Mouse (Mus musculus) MEL (cell line): ENCODE results near the gene Tox3. TPM values are rescaled to one million over a fixed set of nuclear protein-coding genes. Genes with fewer than 3 reads are reported as not detected.

ENCODE experiments used
- DNase-seq: peaks from one replicate; pipeline ENCODE4 v3.0.0; 2011; ENCODE audit warnings: low read depth, low spot score
- H3K27ac ChIP-seq: 2 replicates; pipeline ENCODE4 v1.5.1; 2012; ENCODE audit warnings: low read depth, mild to moderate bottlenecking, control low read depth, low read length, moderate library complexity; ENCODE audit not compliant: control insufficient read depth
- H3K27me3 ChIP-seq, 2 experiments: fragments of 150-350 bp in 1 of 2; sonication (generic) in 1 of 2; 2 replicates each; pipeline ENCODE4 v1.6.1; 2012; ENCODE audit warnings: low read length in 2 of 2, mild to moderate bottlenecking in 2 of 2, improper control_type of control experiment in 1 of 2, moderate library complexity in 1 of 2; ENCODE audit not compliant: insufficient read depth in 2 of 2, control insufficient read depth in 1 of 2
- H3K36me3 ChIP-seq, 2 experiments: 2 replicates each; pipeline ENCODE4 v1.6.1; 2012 to 2014; ENCODE audit warnings: low read length in 2 of 2, improper control_type of control experiment in 1 of 2, inconsistent platforms in 1 of 2, mild to moderate bottlenecking in 1 of 2; ENCODE audit not compliant: insufficient read depth in 2 of 2, control insufficient read depth in 1 of 2
- H3K4me1 ChIP-seq, 2 experiments: fragments of 150-350 bp in 1 of 2; sonication (generic) in 1 of 2; 2 replicates each; pipeline ENCODE4 v1.6.1; 2012; ENCODE audit warnings: low read length in 2 of 2, improper control_type of control experiment in 1 of 2, mild to moderate bottlenecking in 1 of 2; ENCODE audit not compliant: insufficient read depth in 2 of 2, control insufficient read depth in 1 of 2
- H3K4me3 ChIP-seq, 2 experiments: fragments of 150-350 bp in 1 of 2; sonication (generic) in 1 of 2; 2 replicates each; pipeline ENCODE4 v1.5.1; 2012; ENCODE audit warnings: low read depth in 2 of 2, low read length in 2 of 2, mild to moderate bottlenecking in 2 of 2, moderate library complexity in 2 of 2, control low read depth in 1 of 2, improper control_type of control experiment in 1 of 2; ENCODE audit not compliant: control insufficient read depth in 1 of 2, insufficient read depth in 1 of 2
- H3K79me2 ChIP-seq: 2 replicates; pipeline ENCODE4 v1.6.1; 2012; ENCODE audit warnings: mild to moderate bottlenecking, low read length, moderate library complexity; ENCODE audit not compliant: control insufficient read depth, poor library complexity, insufficient read depth
- H3K9ac ChIP-seq: 2 replicates; pipeline ENCODE4 v1.6.1; 2012; ENCODE audit warnings: low read depth, mild to moderate bottlenecking, control low read depth, low read length, moderate library complexity; ENCODE audit not compliant: control insufficient read depth, poor library complexity, severe bottlenecking
- H3K9me3 ChIP-seq: fragments of 150-350 bp; sonication (generic); replicated peaks from 2 replicates; pipeline ENCODE4 v1.6.1; 2012; ENCODE audit warnings: mild to moderate bottlenecking, low read length, improper control_type of control experiment, moderate library complexity; ENCODE audit not compliant: insufficient read depth
- CHD1 ChIP-seq: IDR thresholded peaks from 2 replicates; pipeline ENCODE4 v1.6.1; 2012; ENCODE audit warnings: low read depth, mild to moderate bottlenecking, inconsistent platforms, low read length, improper control_type of control experiment
- CHD2 ChIP-seq: IDR thresholded peaks from 2 replicates; pipeline ENCODE4 v1.6.1; 2011; ENCODE audit warnings: low read length, improper control_type of control experiment
- CTCF ChIP-seq, 3 experiments: IDR thresholded peaks in 2 of 3; conservative IDR thresholded peaks in 1 of 3; 2 replicates each; pipeline ENCODE4 v1.5.1; 2011 to 2012; ENCODE audit warnings: low read length in 3 of 3, low read depth in 2 of 3, mild to moderate bottlenecking in 2 of 3, improper control_type of control experiment in 1 of 3, inconsistent platforms in 1 of 3, mixed read lengths in 1 of 3, moderate library complexity in 1 of 3; ENCODE audit not compliant: control insufficient read depth in 1 of 3, insufficient read depth in 1 of 3, poor library complexity in 1 of 3, severe bottlenecking in 1 of 3
- GATA1 ChIP-seq: IDR thresholded peaks from 2 replicates; pipeline ENCODE4 v1.6.1; 2011; ENCODE audit warnings: low read depth, low read length, improper control_type of control experiment
- HCFC1 ChIP-seq: IDR thresholded peaks from 2 replicates; pipeline ENCODE4 v1.6.1; 2012; ENCODE audit warnings: low read depth, mild to moderate bottlenecking, inconsistent platforms, low read length, improper control_type of control experiment, moderate library complexity
- JUND ChIP-seq: IDR thresholded peaks from 2 replicates; pipeline ENCODE4 v1.6.1; 2011; ENCODE audit warnings: low read depth, mild to moderate bottlenecking, improper control_type of control experiment, low read length
- MAZ ChIP-seq: IDR thresholded peaks from 2 replicates; pipeline ENCODE4 v1.6.1; 2012; ENCODE audit warnings: low read depth, mild to moderate bottlenecking, inconsistent platforms, low read length, improper control_type of control experiment
- MEF2A ChIP-seq: IDR thresholded peaks from 2 replicates; pipeline ENCODE4 v1.6.1; 2014; ENCODE audit warnings: low read depth, mild to moderate bottlenecking, inconsistent platforms, low read length, improper control_type of control experiment; ENCODE audit not compliant: poor library complexity, insufficient replicate concordance, severe bottlenecking; ENCODE audit errors: extremely low read depth
- MXI1 ChIP-seq: IDR thresholded peaks from 2 replicates; pipeline ENCODE4 v1.6.1; 2011; ENCODE audit warnings: mild to moderate bottlenecking, low read depth, low read length, improper control_type of control experiment
- MYC ChIP-seq: IDR thresholded peaks from 2 replicates; pipeline ENCODE4 v1.6.1; 2011; ENCODE audit warnings: low read depth, mild to moderate bottlenecking, low read length, improper control_type of control experiment, moderate library complexity
- NRF1 ChIP-seq: IDR thresholded peaks from 2 replicates; pipeline ENCODE4 v1.6.1; 2014; ENCODE audit warnings: low read depth, mild to moderate bottlenecking, inconsistent platforms, low read length, improper control_type of control experiment, moderate library complexity; ENCODE audit not compliant: poor library complexity, insufficient read depth, severe bottlenecking
- POLR2AphosphoS5 ChIP-seq: IDR thresholded peaks from 2 replicates; pipeline ENCODE4 v1.6.1; 2012; ENCODE audit warnings: low read depth, borderline replicate concordance, mild to moderate bottlenecking, inconsistent platforms, low read length, moderate library complexity, mixed read lengths
- RAD21 ChIP-seq: IDR thresholded peaks from 2 replicates; pipeline ENCODE4 v1.6.1; 2011; ENCODE audit warnings: mild to moderate bottlenecking, low read depth, low read length, improper control_type of control experiment
- RCOR1 ChIP-seq: IDR thresholded peaks from 2 replicates; pipeline ENCODE4 v1.6.1; 2012; ENCODE audit warnings: low read depth, mild to moderate bottlenecking, inconsistent platforms, low read length, improper control_type of control experiment
- SMC3 ChIP-seq: IDR thresholded peaks from 2 replicates; pipeline ENCODE4 v1.6.1; 2011; ENCODE audit warnings: low read depth, low read length, improper control_type of control experiment
- TBP ChIP-seq: IDR thresholded peaks from 2 replicates; pipeline ENCODE4 v1.8.0; 2011; ENCODE audit warnings: low read depth, low read length, improper control_type of control experiment
- UBTF ChIP-seq: IDR thresholded peaks from 2 replicates; pipeline ENCODE4 v1.6.1; 2012; ENCODE audit warnings: low read depth, mild to moderate bottlenecking, inconsistent platforms, low read length, improper control_type of control experiment, moderate library complexity, borderline replicate concordance; ENCODE audit not compliant: insufficient read depth
- USF1 ChIP-seq: IDR thresholded peaks from 2 replicates; pipeline ENCODE4 v1.6.1; 2014; ENCODE audit warnings: low read depth, mild to moderate bottlenecking, inconsistent platforms, low read length, improper control_type of control experiment, moderate library complexity
- ZMIZ1 ChIP-seq: IDR thresholded peaks from 2 replicates; pipeline ENCODE4 v1.6.1; 2012; ENCODE audit warnings: low read depth, mild to moderate bottlenecking, inconsistent platforms, low read length, improper control_type of control experiment, moderate library complexity
- ZNF384 ChIP-seq: IDR thresholded peaks from 2 replicates; pipeline ENCODE4 v1.6.1; 2012; ENCODE audit warnings: low read depth, mild to moderate bottlenecking, inconsistent platforms, low read length, improper control_type of control experiment
- polyA plus RNA-seq, 2 experiments: library from polyadenylated mRNA; stranded (reverse) in 1 of 2; unstranded in 1 of 2; fragments of >175 nt in 1 of 2; fragments of >200 nt in 1 of 2; gene quantifications; 2 replicates each; pipeline versions ENCODE4 v1.2.1 to v1.2.4; 2012; ENCODE audit warnings: low replicate concordance in 2 of 2, low read depth in 1 of 2; ENCODE audit not compliant: insufficient read length in 2 of 2, insufficient read depth in 1 of 2, missing spikeins in 1 of 2
- total RNA-seq: library from RNA; depleted of rRNA; stranded (reverse); fragments of 300-350 nt; gene quantifications from 2 replicates; pipeline ENCODE4 v1.2.3, GENCODE M21; 2012

Gene Tox3
- total and polyA plus RNA-seq, 3 experiments: not detected

DNA sequence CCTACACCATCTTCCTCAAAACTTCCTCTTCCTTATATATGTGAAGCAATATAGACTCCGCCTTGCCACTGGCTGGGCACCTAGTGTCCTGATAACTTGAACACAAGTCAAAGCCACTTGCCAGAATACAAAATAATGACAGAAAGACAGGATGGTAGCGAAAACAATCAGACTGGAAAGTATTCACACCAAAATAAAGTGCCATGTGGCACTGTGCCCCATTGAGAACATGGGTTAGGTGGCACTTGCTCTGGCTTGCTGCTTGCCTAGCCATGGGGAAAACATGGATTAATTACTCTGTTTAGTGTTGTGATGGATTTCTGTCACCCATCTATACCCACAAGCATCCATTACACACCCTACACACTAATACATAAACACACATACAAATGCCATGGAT is 105.8 kb downstream of the Tox3 start:
- no peaks in the 10 kb centered on the region for H3K4me1 ChIP-seq
- H3K27ac ChIP-seq: no peak overlapping the region
- no peaks in the 10 kb centered on the region for H3K9me3 ChIP-seq
- no peak overlapping the region for H3K4me3 ChIP-seq
- DNase-seq: no peak
- no peak overlapping the region for H3K9ac ChIP-seq
- no peaks in the 10 kb centered on the region for H3K36me3 ChIP-seq
- H3K27me3 ChIP-seq: no peaks in the 10 kb centered on the region
- no peak for TF ChIP-seq SMC3
- TF ChIP-seq CHD2: no peak
- TF ChIP-seq TBP: no peak
- TF ChIP-seq CHD1: no peak
- TF ChIP-seq POLR2AphosphoS5: no peak
- TF ChIP-seq UBTF: no peak
- no peak for TF ChIP-seq RCOR1
- H3K79me2 ChIP-seq: no peaks in the 10 kb centered on the region

DNA sequence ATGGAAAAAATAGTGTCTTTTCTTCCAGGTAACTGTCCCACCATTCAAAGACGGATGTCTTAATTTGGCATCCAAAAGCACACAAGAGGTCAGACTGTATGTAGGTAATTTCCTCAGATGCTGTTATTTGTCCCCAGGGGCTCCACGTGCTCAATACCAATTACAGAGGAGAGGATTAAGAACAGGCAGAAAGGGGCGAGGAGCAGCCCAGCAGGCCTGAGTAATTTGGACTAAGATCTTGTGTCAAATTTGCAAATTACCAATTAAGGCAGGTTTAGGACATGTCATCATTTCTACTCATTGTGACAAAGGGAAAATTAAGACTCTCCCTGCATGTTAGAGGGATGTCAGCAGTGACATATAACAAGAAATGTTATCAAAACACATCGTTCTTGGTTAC is 106.7 kb downstream of the Tox3 start:
- no peaks in the 10 kb centered on the region for H3K27me3 ChIP-seq
- H3K9me3 ChIP-seq: no peaks in the 10 kb centered on the region
- no peak overlapping the region for H3K4me3 ChIP-seq
- no peak for TF ChIP-seq MEF2A
- no peak for TF ChIP-seq CHD2
- no peak for TF ChIP-seq HCFC1
- no peak for TF ChIP-seq USF1
- TF ChIP-seq JUND: no peak
- no peak for TF ChIP-seq ZNF384
- TF ChIP-seq GATA1: no peak
- no peak for TF ChIP-seq UBTF
- TF ChIP-seq MAZ: no peak
- TF ChIP-seq CTCF (IDR thresholded peaks at IDR 0.05 in 2 of 3, conservative IDR thresholded peaks at IDR 0.05 in 1 of 3; ENCODE audit: control insufficient read depth in 1 of 3, insufficient read depth in 1 of 3, low read depth in 2 of 3, low read length in 3 of 3, poor library complexity in 1 of 3, severe bottlenecking in 1 of 3): no peak
- TF ChIP-seq NRF1: no peak
- no peak for TF ChIP-seq MXI1
- TF ChIP-seq CHD1: no peak
- no peak for TF ChIP-seq RCOR1
- no peak for TF ChIP-seq RAD21
- no peak for TF ChIP-seq ZMIZ1
- TF ChIP-seq MYC: no peak
- DNase-seq: no peak
- H3K27ac ChIP-seq: no peak overlapping the region
- no peaks in the 10 kb centered on the region for H3K4me1 ChIP-seq
- no peak overlapping the region for H3K9ac ChIP-seq
- H3K79me2 ChIP-seq: no peaks in the 10 kb centered on the region
- H3K36me3 ChIP-seq: no peaks in the 10 kb centered on the region
